Mouse (Mus musculus): Measurements from ENCODE around the gene Ung. TPM values are rescaled to one million over a fixed set of nuclear protein-coding genes. Genes with fewer than 3 reads are reported as not detected.

The Ung gene
- total RNA-seq (2015), result 9.9 and 10.8 TPM in 2 replicates
- total RNA-seq (2017), result 20.6 and 25.2 TPM in 2 replicates

DNA sequence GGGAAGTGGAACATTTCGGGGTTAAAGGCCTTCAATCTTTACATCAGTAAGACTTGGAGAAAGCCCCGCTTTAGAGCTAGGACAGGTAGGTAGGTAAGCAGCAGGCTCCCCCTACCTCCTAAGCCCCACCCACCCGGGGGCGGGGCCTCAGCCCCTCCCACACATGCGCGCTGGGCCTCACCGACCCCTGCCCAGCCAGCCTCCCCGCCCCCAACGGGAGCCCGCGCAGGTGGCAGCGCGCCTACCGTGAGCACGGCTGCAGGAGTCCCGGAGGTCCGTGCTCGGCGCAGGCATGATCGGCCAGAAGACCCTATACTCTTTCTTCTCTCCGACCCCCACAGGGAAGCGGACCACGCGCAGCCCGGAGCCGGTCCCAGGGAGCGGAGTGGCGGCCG lies at the start of gene Ung:
Gene Ung (plus strand): TSS at position 176 of the 395 bp plus-strand sequence.
- no peak for ATAC-seq (replicated peaks; ENCODE audit: poor library complexity)

DNA sequence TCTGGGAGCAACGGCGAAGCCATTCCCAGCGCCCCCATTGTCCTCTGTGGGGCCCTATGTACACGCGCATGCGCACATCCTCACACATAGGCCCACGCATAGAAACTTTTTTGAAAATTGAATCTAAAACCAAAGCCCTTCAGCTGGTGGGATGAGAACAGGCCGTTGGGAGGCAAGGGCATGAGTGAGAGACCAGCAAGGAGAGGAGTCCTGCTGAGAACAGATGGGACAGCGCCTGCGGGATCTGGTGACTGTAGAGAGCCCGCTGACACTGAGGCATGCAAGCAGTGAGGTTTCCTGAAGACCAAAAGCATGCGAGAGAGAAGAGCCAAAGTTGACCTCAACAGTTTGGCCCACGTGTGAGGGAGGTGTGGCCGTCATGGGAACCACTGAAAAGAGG lies 44.7 kb upstream of the Ung start:
- ATAC-seq (replicated peaks; ENCODE audit: poor library complexity), result no peak

DNA sequence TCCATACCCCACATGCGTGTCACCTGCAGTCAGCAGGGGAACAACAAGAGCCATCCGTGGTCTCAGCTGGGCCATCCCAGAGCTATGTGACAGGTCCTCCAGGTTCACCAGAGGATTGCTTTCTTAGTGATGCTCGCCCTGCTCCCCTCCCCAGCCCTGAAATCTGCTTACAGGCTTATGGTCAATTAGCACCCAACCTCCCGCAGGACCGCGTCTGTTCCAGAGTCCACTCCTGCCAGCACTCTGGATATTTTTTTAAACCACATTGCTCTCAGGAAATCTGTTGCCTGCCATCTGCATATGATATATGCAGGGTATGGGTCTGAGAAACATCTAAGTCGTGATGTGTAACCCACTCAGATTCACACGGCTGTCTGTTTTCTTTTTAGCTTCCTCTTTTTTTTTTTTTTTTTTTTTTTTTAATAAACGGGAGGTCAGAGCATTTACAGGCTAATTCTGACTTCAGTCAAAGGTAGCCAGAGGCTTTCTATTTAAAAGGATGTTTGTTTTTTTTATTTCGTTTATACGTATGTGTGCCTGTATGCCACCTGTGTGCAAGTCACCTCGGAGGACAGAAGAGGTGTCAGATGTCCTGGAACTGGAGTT lies 42.2 kb upstream of the Ung start:
- no peak for ATAC-seq (replicated peaks; ENCODE audit: poor library complexity)

DNA sequence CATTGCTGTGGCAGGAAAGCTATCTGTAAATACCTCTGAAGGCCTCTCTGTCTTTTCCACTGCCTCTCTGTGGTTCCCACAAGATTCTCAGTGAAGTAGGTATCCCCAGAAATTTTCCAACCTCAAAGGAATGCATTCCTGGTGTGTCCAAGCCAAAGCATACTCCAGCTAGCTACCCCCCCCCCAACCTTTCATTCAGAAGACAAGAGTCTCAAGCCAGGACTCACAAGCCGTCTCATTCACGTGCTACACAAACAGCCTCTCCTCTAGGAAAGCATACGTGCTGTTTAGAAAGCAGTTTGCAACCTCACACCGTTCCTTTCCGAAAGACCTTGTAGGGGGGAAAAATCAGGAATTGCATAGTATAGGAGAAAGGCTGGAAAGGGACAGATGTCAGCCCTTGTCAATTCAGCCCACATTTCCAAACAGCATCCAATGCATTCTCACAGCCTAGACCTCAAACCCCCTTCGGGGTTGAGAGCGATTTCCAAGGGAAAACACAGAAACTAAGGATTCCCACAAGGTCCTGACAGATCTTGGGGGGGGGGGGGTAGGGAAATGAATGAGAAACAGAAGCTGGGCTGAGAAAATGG lies 39.7 kb upstream of the Ung start:
- ATAC-seq (replicated peaks; ENCODE audit: poor library complexity), result no peak

DNA sequence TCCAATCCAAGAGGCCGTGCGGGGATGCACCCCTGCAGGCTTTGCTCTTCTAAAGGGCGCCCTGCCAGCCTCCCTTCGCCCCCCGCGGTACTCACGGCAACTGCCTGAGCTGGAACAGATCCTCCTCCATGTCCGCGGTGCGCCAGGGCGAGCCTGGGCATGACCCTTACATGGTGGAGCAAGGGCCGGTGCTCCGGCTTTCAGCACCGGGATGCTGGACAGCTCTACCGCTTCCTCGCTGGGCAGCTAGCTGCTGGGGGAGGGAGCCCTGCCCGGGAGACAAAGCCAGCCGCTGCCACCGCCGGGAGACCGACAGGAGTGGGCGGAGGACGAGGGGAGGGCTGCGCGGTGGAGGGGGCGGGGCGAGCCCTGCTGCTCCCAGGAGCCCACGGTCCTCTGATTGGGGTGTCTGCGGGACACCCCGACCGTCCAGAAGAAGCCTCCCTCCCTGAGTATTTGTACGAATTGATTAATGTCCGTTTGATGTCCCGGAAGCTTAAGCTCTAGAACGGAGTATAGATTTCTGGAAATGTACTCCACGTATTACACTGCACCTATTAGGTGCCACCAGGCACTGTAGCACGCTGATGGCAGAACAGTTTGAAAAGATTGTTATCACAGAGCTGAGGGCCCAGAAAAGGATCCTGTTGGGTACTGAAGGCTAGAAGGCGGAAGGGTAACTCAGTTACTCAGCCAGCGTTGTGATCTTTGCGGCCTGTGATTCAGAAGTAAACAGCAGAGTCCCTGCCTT lies 39.0 kb upstream of the Ung start, which contains the start of gene Svop:
Gene Svop (minus strand): TSS at position 514 of the 751 bp plus-strand sequence.
- peak; percentile 98 for ATAC-seq (replicated peaks; ENCODE audit: poor library complexity)

DNA sequence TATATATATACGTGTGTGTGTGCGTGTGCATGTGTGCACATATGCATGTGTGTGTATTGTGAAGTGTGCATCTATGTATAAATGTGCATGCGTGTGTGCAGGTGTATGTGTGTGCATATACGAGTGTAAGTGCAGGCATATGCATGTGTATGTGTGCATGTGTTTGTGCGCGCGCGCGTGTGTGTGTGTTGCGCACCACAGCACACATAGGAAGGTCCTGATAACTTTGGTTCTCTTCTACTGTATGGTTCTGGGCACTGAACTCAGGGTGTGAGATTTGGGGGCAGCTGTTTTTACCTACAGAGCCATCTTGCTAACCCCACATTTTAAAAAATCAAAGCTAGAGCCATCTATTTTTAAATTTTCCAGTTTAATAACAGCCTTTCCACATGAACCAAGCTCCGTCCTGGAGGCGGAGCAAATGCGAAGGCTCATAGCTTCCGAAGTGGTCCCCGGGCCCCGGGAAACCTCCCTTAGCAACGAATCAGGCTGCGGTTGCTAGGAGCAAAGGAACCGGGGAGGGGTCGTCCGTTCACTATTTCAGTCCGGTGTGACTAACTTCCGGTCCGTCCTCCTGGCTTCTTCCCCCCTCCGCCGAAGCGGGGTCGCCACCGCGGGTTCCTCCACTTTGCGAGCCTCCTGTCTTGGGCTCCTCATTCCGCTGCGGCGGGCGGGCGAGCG lies 30.3 kb upstream of the Ung start:
- ATAC-seq (replicated peaks; ENCODE audit: poor library complexity), result peak; percentile 99

DNA sequence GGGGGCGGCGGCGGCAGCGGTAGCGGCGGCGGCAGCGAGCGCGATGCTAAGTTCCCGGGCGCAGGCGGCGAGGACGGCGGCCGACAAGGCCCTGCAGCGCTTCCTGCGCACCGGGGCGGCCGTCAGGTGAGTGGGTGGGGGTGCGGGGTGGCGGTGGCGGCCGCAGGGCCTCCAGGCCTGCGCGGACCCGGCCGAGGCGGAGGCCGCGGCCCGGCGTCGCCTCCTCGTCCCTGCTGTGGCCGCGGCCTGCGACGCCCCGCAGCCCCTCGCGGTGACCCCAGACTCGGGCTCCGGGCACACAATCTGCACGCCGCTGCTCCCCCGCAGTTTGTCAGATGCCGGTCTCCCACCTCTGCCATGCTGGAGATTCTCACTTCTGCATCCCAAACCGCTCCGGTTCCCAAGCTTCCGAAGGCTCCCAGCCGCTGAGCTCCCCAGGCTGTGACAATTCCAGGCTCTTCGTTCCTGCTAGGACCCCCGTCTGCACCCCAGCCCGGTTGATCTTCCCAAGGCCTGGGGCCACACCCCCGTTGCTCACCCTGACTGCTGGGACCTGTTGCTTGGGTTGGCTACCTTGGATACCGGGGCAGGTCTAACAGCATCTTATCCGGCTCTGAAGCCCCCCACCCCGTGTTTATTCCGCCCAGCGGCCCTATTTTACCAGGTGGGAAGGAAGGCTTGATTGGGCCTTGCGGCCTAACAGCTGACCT lies 29.6 kb upstream of the Ung start:
- no peak; the same call in 1 of the 2 replicates for ATAC-seq (replicated peaks; ENCODE audit: poor library complexity)

DNA sequence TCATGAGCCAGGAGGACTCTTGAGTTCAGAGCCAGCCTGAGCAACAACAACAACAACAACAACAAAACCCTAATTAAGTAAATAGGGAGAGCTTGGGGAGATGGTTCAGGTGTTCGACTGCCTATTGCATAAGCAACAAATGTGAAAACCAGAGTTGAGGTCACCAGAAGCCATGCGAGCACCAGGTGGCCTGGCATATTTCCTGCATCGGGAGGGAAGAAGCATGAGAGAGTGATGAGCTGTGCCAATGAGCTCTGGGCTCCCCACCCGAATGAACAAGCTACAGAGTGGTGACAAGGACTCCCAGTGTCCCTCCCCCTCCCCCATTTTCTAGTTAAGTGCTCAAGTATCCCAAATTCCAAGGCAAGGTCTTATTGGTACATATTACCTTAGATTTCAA lies 28.3 kb upstream of the Ung start:
- ATAC-seq (replicated peaks; ENCODE audit: poor library complexity), result no peak

DNA sequence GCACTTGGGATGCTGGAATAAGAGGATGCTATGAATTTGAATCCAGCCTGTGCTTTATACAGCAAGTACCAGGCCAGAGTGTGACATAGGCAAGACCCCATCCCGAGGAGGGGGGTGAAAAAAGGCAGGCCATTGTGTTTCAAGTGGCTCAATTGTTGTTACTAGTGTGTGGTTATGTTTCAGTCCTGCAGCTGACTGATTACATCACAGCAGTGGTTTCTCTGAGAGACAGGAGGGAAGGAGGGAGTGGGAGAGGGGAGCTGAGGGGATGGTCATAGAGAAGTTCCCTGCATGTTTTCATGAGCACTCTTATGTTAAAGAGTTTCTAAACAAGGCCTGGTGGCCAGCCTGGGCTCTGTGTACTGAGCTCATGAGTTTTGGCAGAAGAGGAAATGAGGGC lies 27.4 kb upstream of the Ung start:
- ATAC-seq (replicated peaks; ENCODE audit: poor library complexity), result no peak

DNA sequence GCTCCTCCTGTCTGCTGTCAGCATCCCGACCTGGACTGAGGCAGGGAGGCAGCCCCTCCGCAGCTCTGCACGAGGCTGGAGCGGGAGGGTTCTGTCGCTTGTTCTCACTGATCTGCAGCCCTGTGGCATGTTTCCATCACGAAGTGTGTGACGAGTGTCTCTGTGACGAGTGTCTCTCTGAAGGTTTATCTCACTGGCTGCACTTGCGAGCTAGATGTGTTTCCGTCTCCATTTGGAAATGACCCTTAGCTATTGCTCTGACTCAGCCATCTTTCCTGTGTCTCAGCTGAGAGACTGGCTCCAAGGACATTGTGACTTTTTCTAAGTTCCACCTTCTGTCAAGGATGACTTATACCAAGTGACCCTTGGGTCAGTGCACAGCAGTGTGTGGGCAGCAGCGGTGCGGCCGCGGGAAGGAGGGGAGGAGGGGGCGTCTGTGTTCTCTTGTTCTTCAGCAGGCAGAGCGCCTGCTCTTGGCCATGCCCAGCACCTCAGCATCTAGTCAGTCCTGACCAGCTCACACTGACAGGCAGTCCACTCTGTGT lies 23.7 kb upstream of the Ung start:
- no peak for ATAC-seq (replicated peaks; ENCODE audit: poor library complexity)

DNA sequence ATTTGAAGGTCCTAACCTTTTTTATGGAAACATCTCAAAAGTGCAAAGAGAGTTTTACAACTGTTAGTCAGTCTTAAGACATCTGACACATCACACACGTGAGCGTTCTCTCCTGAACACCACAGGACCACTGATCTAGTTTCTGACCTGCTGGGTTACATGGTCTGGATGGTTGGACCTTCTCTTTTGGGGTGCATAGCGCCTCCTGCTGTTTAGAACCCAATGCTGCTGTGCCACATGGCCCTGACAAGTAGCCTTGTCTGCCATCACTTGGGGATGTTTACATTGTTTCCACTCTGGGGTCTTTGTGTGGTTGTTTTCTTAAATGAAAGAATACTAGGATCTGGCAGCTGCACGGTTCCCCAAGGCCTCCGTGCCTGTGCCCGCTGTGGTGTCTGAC lies 16.9 kb upstream of the Ung start:
- no peak; the same call in 1 of the 2 replicates for ATAC-seq (replicated peaks; ENCODE audit: poor library complexity)

DNA sequence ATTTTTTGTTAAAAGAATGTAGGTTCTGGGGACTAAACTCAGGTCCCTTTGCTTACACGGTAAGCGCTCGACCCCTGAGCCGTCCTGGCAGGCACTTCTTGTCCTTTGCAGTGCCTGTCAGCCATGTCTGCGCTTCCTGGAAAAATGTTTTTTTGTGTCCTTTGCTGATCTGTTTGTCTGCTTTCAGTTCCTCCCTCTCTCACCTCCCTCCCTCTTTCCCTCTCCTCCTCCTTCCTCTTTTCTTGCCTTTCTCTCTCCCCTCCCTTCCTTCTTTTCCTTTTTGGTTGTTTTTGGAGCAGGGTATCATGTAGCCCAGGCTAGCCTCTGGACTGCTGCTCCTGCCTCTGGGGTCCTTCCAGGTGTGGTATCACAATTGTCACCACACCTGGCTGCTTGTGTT lies 15.2 kb upstream of the Ung start:
- ATAC-seq (replicated peaks; ENCODE audit: poor library complexity), result peak; percentile 57; the same call in 1 of the 2 replicates

DNA sequence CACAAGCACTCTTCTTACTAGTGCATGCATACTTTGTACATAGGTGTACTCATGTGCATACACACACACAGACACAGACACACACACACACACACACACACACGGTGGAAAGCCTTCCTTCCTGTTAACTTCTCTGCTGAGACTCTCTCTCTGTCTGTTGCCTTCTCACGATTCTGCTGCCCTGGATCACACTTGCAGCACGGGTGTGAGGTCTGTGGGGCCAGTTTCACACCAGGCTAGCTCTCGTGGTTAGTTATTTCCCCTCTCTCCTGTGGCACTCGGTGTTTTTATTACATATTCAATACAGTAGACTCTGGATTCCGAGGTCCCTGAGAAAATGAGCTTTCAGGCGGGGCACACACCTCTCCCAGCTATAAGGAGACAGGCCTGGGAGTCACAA lies 13.6 kb upstream of the Ung start:
- no peak for ATAC-seq (replicated peaks; ENCODE audit: poor library complexity)

DNA sequence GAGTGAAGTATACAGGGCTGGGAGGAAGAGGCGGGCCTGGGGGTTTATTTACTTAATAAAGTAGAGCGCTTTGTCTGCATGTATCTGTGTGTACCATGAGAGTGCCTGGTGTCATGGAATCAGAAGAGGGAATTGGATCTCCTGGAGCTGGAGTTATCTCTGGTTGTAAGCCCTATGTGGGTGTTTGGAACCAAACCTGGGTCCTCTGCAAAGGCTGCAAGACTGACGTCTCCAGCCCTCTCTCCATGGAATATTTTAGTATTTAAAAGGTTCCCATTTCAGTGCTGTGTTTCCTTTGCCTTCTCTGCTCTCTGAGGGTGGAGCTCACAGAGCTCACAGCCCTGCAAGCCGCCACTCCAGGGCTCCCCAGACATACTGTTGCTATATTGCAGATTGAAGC lies 10.4 kb upstream of the Ung start:
- no peak for ATAC-seq (replicated peaks; ENCODE audit: poor library complexity)

DNA sequence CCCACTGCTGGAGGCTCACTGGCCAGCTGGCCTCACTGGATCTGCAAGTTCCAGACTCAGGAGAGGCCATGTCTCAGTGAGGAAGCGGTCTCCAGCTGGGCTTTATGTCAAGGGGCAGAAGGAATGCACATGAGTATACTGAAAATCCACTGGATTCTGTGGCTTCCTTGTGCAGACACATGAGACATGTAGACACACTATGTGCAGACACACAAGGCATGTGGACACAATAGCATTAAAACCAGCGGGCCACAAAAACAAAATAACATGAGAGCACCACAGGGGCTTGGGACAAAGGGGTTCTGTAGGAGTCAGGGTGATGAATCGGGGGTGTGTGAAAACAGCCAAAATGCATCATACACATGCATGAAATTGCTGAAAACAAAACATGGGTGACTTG lies 4.2 kb upstream of the Ung start:
- no peak for ATAC-seq (replicated peaks; ENCODE audit: poor library complexity)

DNA sequence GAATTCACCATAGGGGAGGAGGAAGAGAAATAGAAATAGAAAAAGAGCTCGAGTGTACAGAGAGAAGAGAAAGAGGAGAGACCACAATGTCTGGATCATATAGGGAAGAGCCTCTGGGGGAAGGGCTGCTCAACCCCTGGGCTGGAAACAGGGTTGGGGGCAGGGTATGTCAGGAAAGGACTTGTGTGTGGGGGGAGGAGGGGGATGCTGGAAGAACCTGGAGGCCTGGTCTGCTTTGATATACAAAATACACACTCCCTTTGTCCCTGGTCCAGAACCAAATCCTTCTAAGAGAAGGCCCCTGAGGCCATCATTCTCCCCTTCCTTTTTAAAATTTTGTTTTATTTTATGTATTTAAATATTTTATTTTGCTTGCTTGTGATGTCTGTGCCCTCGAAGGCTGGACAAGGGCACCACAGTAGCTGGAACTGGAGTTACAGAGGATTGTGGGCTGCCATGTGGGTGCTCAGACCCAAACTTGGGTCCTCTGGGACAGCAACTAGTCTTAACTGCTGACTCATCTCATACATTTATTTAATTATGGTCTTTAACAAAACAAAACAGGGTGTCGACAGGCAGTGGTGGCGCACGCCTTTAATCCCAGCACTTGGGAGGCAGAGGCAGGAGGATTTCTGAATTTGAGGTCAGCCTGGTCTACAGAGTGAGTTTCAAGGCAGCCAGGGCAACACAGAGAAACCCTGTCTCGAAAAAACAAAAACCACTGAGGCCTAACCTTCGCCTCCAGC lies 3.5 kb upstream of the Ung start:
- ATAC-seq (replicated peaks; ENCODE audit: poor library complexity), result no peak

DNA sequence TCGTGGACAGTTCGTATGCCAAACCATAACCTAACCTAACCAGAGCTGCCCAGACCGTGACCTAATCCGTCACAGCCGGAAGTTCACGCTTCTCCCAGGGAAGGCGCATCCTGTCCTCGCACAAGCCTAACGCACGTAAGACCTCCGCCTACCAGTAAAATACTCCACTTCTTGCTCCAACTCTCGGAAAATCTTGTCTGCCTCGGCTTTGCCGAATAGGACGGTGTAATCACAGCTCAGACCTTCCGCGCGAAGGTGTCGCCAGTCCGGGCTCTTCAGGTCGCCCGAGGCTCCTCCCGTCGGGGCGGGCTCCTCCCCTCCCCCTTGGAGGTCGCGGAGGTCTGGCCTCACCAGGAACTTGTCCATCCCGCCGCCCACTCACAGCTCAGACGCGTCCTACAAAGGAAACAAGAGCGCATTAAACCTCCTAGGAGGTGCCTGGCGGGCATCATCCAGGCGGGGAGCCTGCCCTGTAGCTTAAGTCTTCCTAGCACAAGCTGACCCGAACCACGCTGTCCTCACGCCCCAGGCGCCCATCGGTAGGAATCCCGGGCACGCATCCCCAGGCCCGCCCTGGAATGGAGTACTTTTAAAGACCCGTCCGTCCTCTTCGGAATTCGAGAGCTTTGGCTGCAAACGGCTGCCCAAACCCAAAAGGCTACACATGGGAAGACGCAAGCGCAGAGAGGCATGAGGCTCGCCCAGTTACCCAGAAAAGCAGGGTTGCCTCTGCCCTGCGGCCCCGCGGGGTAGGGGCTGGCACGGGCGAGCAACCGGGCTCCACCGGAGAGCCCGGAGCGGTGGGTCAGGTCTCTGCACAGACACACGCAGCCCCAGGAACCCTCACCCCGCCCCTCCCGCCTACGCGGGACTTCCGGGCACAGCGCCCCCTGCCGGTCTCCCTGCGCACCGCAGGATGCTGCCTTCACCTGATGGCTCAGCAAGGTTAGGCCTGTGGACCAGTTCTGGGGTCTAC lies 2.5 kb upstream of the Ung start, which contains the start of gene Alkbh2:
Gene Alkbh2 (minus strand): TSS at position 845 of the 976 bp plus-strand sequence.
- peak; percentile 59 for ATAC-seq (replicated peaks; ENCODE audit: poor library complexity)

DNA sequence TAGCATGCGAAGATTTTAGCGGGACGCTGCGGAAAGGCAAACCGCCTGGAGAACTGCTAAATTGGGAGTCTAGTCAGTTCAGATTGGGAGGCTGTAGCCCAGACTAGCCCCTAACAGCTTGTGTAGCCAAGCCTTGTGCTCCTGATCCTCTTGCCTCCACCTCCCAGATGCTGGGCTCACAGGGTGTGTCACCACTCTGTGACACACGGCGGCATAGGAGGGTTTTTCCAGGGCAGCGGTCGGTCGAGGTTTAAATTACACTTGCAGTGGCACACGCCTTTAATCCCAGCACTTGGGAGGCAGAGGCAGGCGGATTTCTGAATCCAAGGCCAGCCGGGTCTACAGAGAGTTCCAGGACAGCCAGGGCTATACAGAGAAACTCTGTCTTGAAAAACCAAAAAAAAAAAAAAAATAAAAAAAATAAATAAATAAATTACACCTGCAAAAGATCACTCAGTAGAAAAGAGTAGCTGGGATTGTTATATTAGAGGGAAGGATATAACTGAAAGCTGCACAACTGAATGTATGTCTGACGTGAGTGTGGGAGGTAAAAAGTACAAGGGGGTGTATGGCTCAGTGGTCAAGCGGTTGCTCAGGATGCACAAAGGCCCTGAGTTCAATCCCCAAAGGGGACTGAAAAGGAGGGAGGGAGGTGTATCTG lies 506 bp upstream of the Ung start:
- ATAC-seq (replicated peaks; ENCODE audit: poor library complexity), result no peak
